Mouse (Mus musculus): Measurements from ENCODE around the gene Zc3h18. TPM values are rescaled to one million over a fixed set of nuclear protein-coding genes. Genes with fewer than 3 reads are reported as not detected.

Gene Zc3h18
- polyA plus RNA-seq, 1 experiment from 2014 or later, result 20.2 TPM

GRCm38 (mm10) chr8:122451161-122451703, 74.8 kb downstream of the Zc3h18 start:
- TF ChIP-seq EP300 (IDR thresholded peaks at IDR 0.05), result no peak
- no peak for TF ChIP-seq CTCF (IDR thresholded peaks at IDR 0.05)
- H3K36me3 ChIP-seq (ENCODE audit: insufficient read depth, low read length), result no peaks in the 10 kb centered on the region
- H3K4me1 ChIP-seq (ENCODE audit: insufficient read depth, low read depth, low read length), result no peaks in the 10 kb centered on the region
- 69% methylated on average over 7 of the region's 7 CpGs for WGBS
- ATAC-seq, result no peak
- H3K4me2 ChIP-seq (replicated peaks; ENCODE audit: low read depth, low read length), result no peak overlapping the region
- no peaks in the 10 kb centered on the region for H3K9me3 ChIP-seq (ENCODE audit: low read length)
- H3K4me3 ChIP-seq (ENCODE audit: low read depth, low read length), result no peak overlapping the region
- DNase-seq (ENCODE audit: low spot score), result no peak
- H3K9ac ChIP-seq (replicated peaks; ENCODE audit: low read depth), result no peak overlapping the region
- H3K27me3 ChIP-seq (replicated peaks; ENCODE audit: insufficient read depth, low read length), result no peaks in the 10 kb centered on the region
- H3K27ac ChIP-seq (ENCODE audit: low read length), result no peak overlapping the region

DNA sequence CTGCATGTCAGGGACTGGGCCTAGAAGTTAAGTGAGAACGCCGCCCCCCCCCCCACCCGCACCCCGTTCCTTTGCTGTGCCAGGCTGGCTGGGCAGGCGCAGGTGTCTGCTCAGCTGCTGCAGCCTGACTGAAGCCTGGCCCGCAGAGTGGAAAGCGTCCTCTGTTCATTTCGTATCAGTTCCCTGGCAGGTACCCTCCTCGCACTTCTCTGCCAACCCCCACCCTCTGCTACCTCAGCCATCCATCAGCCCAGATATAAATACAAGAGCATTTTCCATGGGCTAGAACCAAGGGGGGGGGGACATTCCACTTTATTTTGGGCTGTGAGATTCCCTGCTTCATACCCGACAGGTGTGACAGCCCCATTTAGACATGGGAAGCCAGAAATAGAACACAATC, 75.7 kb downstream of the Zc3h18 start:
- TF ChIP-seq CTCF (IDR thresholded peaks at IDR 0.05) (no peak), EP300 (IDR thresholded peaks at IDR 0.05) (no peak)
- ATAC-seq, result no peak
- Histone ChIP-seq H3K4me3 (ENCODE audit: low read depth, low read length) (no peak overlapping the region), H3K36me3 (ENCODE audit: insufficient read depth, low read length) (no peaks in the 10 kb centered on the region), H3K9me3 (ENCODE audit: low read length) (no peaks in the 10 kb centered on the region), H3K4me2 (replicated peaks; ENCODE audit: low read depth, low read length) (no peak overlapping the region), H3K27me3 (replicated peaks; ENCODE audit: insufficient read depth, low read length) (no peaks in the 10 kb centered on the region), H3K9ac (replicated peaks; ENCODE audit: low read depth) (no peak overlapping the region), H3K27ac (ENCODE audit: low read length) (no peak overlapping the region), H3K4me1 (ENCODE audit: insufficient read depth, low read depth, low read length) (no peaks in the 10 kb centered on the region)
- WGBS, result 87% methylated on average over 10 of the region's 10 CpGs
- DNase-seq (ENCODE audit: low spot score), result no peak

GRCm38 (mm10) chr8:122454409-122454808, 78.0 kb downstream of the Zc3h18 start:
- no peak for DNase-seq (ENCODE audit: low spot score)
- H3K4me1 ChIP-seq (ENCODE audit: insufficient read depth, low read depth, low read length), result no peaks in the 10 kb centered on the region
- H3K36me3 ChIP-seq (ENCODE audit: insufficient read depth, low read length), result no peaks in the 10 kb centered on the region
- H3K27ac ChIP-seq (ENCODE audit: low read length), result no peak overlapping the region
- no peaks in the 10 kb centered on the region for H3K9me3 ChIP-seq (ENCODE audit: low read length)
- WGBS, result 60% methylated on average over 6 of the region's 6 CpGs
- H3K4me3 ChIP-seq (ENCODE audit: low read depth, low read length), result no peak overlapping the region
- no peak for TF ChIP-seq CTCF (IDR thresholded peaks at IDR 0.05)
- TF ChIP-seq EP300 (IDR thresholded peaks at IDR 0.05), result no peak
- H3K27me3 ChIP-seq (replicated peaks; ENCODE audit: insufficient read depth, low read length), result 0 out of 2 replicates have a peak, but pooled peaks cover 8% of the 10 kb centered on the region
- no peak overlapping the region for H3K9ac ChIP-seq (replicated peaks; ENCODE audit: low read depth)
- no peak for ATAC-seq
- no peak overlapping the region for H3K4me2 ChIP-seq (replicated peaks; ENCODE audit: low read depth, low read length)

DNA sequence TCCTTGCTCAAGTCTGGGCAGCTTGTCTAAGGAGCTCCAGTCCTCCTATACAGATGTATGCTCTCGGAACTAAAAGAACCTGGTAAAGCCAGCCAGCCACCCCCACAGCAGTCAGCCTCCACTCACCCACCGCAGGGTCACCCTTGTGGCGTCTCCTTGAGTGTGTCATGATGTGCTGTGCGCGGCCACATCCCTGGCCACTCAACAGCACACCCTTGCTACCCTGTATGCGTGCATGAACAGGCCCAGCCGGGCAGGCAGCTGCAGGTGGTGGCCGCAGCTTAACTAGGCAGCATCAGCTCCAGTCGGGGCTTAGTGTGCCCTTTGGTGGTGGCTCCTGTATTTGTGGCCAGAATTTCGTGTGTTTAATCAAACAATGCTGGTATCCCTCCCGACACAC, 80.8 kb downstream of the Zc3h18 start:
- ATAC-seq, result no peak
- no peak for DNase-seq (ENCODE audit: low spot score)
- 57% methylated on average over 11 of the region's 11 CpGs for WGBS
- Histone ChIP-seq H3K4me1 (ENCODE audit: insufficient read depth, low read depth, low read length) (peaks cover 7% of the 10 kb centered on the region; the same call in 1 of the 2 replicates), H3K9me3 (ENCODE audit: low read length) (no peaks in the 10 kb centered on the region), H3K4me3 (ENCODE audit: low read depth, low read length) (no peak overlapping the region), H3K36me3 (ENCODE audit: insufficient read depth, low read length) (no peaks in the 10 kb centered on the region), H3K4me2 (replicated peaks; ENCODE audit: low read depth, low read length) (no peak overlapping the region), H3K27me3 (replicated peaks; ENCODE audit: insufficient read depth, low read length) (peaks cover 20% of the 10 kb centered on the region; the same call in 1 of the 2 replicates), H3K27ac (ENCODE audit: low read length) (no peak overlapping the region), H3K9ac (replicated peaks; ENCODE audit: low read depth) (no peak overlapping the region)
- TF ChIP-seq EP300 (IDR thresholded peaks at IDR 0.05), result no peak
- no peak for TF ChIP-seq CTCF (IDR thresholded peaks at IDR 0.05)

DNA sequence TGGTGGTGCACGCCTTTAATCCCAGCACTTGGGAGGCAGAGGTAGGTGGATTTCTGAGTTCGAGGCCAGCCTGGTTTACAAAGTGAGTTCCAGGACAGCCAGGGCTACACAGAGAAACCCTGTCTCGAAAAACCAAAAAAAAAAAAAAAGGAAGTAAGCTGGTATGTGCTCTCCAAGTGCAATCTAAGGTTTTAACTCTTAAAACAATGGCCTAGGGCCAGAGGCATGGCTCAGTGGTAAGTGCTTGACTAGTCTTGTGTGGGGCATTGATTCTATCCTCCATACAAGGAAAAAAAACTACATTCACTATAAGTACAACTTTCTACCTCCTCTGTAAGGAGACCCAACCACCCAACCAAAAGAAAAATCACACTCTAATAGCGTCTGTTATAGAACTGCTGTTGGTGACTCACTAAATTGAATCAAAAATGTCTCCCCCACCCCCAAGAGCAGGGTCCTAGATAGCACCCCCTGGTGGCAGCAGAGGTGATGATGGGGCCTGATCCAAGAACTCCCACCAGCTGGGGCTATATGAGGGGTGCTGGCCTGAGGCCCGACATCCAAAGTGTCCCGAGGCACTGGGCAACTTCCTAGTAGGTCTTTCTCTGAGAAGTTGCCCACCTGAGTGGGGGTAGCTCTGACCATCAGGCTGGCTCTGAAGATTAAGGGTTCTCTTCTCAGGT, 83.0 kb downstream of the Zc3h18 start:
- H3K9ac ChIP-seq (replicated peaks; ENCODE audit: low read depth), result no peak overlapping the region
- peaks cover 10% of the 10 kb centered on the region; the same call in 1 of the 2 replicates for H3K4me1 ChIP-seq (ENCODE audit: insufficient read depth, low read depth, low read length)
- WGBS, result 47% methylated on average over 6 of the region's 6 CpGs
- H3K4me3 ChIP-seq (ENCODE audit: low read depth, low read length), result no peak overlapping the region
- no peaks in the 10 kb centered on the region for H3K36me3 ChIP-seq (ENCODE audit: insufficient read depth, low read length)
- H3K27me3 ChIP-seq (replicated peaks; ENCODE audit: insufficient read depth, low read length), result peaks cover 20% of the 10 kb centered on the region; the same call in 1 of the 2 replicates
- H3K27ac ChIP-seq (ENCODE audit: low read length), result no peak overlapping the region
- TF ChIP-seq EP300 (IDR thresholded peaks at IDR 0.05) (no peak), CTCF (IDR thresholded peaks at IDR 0.05) (peak; percentile 59)
- H3K9me3 ChIP-seq (ENCODE audit: low read length), result no peaks in the 10 kb centered on the region
- H3K4me2 ChIP-seq (replicated peaks; ENCODE audit: low read depth, low read length), result no peak overlapping the region
- DNase-seq (ENCODE audit: low spot score) (peak; percentile 11), ATAC-seq (no peak)

DNA sequence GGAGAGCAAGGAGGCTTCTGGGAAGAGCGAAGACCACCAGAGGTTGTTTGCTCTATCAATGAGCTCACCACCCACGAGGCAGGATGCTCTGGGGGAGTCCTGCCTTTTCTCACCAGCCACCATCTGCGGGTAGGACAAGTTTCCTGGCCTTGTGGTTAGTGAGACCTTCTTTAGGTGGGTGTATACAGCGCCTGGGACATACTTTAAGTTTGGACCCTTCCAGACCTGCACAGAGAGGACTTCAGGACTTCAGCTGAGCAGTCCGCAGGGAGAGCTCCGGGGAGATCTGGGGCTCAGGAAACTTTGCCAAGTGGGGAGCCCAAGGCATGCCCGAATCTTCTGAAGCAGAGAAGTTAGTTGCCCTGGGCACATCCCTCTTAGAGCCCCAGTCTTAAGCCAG, 83.6 kb downstream of the Zc3h18 start:
- no peak for ATAC-seq
- WGBS, result 22% methylated on average over 7 of the region's 7 CpGs
- no peak for TF ChIP-seq EP300 (IDR thresholded peaks at IDR 0.05)
- TF ChIP-seq CTCF (IDR thresholded peaks at IDR 0.05), result no peak
- Histone ChIP-seq H3K27me3 (replicated peaks; ENCODE audit: insufficient read depth, low read length) (peaks cover 20% of the 10 kb centered on the region; the same call in 1 of the 2 replicates), H3K4me2 (replicated peaks; ENCODE audit: low read depth, low read length) (peak overlapping the region; percentile 49), H3K4me1 (ENCODE audit: insufficient read depth, low read depth, low read length) (peaks cover 10% of the 10 kb centered on the region; the same call in 1 of the 2 replicates), H3K36me3 (ENCODE audit: insufficient read depth, low read length) (no peaks in the 10 kb centered on the region), H3K4me3 (ENCODE audit: low read depth, low read length) (no peak overlapping the region), H3K9ac (replicated peaks; ENCODE audit: low read depth) (no peak overlapping the region), H3K9me3 (ENCODE audit: low read length) (no peaks in the 10 kb centered on the region), H3K27ac (ENCODE audit: low read length) (no peak overlapping the region)
- DNase-seq (ENCODE audit: low spot score), result no peak
